17 mouse cellular contexts compared by ENCODE assay signal in genomic region chr16:30934205-30934780, GRCm38 (mm10).
DNase-seq lines count a peak whose midpoint lies in the region; ATAC-seq lines count a peak whose summit lies in the region.
"Had no signal": no experiment of that assay in that cellular context is flagged by ENCODE, and none has a peak within 500 bp of the region (broad histone marks: within the 10 kb centered on the region; RNA-seq: fewer than 3 reads in every experiment).

No protein-coding gene starts in this region.

- no peak overlapping the region for H3K4me2 ChIP-seq in kidney, embryonic 16.5 days (replicated peaks; ENCODE audit: low read depth, low read length)
- no peak overlapping the region for H3K4me2 ChIP-seq in limb, embryonic 11.5 days (ENCODE audit: low read depth, severe bottlenecking)
- H3K4me2 ChIP-seq: embryonic facial prominence, embryonic 12.5 days; heart, embryonic 15.5 days; hindbrain, embryonic 12.5 days; intestine, embryonic 15.5 days; liver, embryonic 12.5 days had no signal

- WGBS in kidney, embryonic 16.5 days, result 24% methylated on average over 11 of the region's 11 CpGs
- 61% methylated on average over 11 of the region's 11 CpGs for WGBS in limb, embryonic 11.5 days

- peaks cover 17% of the 10 kb centered on the region for H3K4me1 ChIP-seq in kidney, embryonic 16.5 days (ENCODE audit: insufficient read depth, low read length)
- peaks cover 19% of the 10 kb centered on the region for H3K4me1 ChIP-seq in limb, embryonic 11.5 days (ENCODE audit: control insufficient read depth, insufficient read depth, low read length)

- no peak overlapping the region for H3K9ac ChIP-seq in kidney, embryonic 16.5 days (replicated peaks; ENCODE audit: low read length)
- no peak overlapping the region for H3K9ac ChIP-seq in limb, embryonic 11.5 days (ENCODE audit: low read length)
- H3K9ac ChIP-seq: embryonic facial prominence, embryonic 12.5 days; heart, embryonic 15.5 days; hindbrain, embryonic 12.5 days; intestine, embryonic 15.5 days; liver, embryonic 12.5 days had no signal

- no peaks in the 10 kb centered on the region; the same call in 1 of the 2 replicates for H3K27me3 ChIP-seq in kidney, embryonic 16.5 days (ENCODE audit: insufficient read depth, low read length)
- H3K27me3 ChIP-seq in limb, embryonic 11.5 days (ENCODE audit: control insufficient read depth, insufficient read depth, low read length), result no peaks in the 10 kb centered on the region
- H3K27me3 ChIP-seq: embryonic facial prominence, embryonic 12.5 days; heart, embryonic 15.5 days; intestine, embryonic 15.5 days; liver, embryonic 12.5 days had no signal

- peak; percentile 41 for ATAC-seq in kidney, embryonic 16.5 days (ENCODE audit: low FRiP score, low TSS enrichment)
- ATAC-seq in limb, embryonic 11.5 days (ENCODE audit: insufficient number of reproducible peaks, low FRiP score, low TSS enrichment, low read depth), result no peak
- ATAC-seq: intestine, embryonic 15.5 days; liver, embryonic 12.5 days had no signal

- H3K27ac ChIP-seq in kidney, embryonic 16.5 days (ENCODE audit: low read length), result peak overlapping the region; percentile 70
- H3K27ac ChIP-seq in limb, embryonic 11.5 days (replicated peaks; ENCODE audit: low read depth, low read length), result 0 out of 2 replicates have a peak overlapping the region, but pooled peaks have one; percentile 22
- H3K27ac ChIP-seq: embryonic facial prominence, embryonic 12.5 days; heart, embryonic 15.5 days; hindbrain, embryonic 12.5 days; intestine, embryonic 15.5 days; layer of hippocampus, adult 2 months; liver, embryonic 12.5 days had no signal

- peaks cover 8% of the 10 kb centered on the region; the same call in 1 of the 2 replicates for H3K9me3 ChIP-seq in kidney, embryonic 16.5 days (ENCODE audit: low read length)
- H3K9me3 ChIP-seq in limb, embryonic 11.5 days (ENCODE audit: control insufficient read depth, low read length), result no peaks in the 10 kb centered on the region
- H3K9me3 ChIP-seq: embryonic facial prominence, embryonic 12.5 days; heart, embryonic 15.5 days; intestine, embryonic 15.5 days; liver, embryonic 12.5 days had no signal

- DNase-seq in adrenal gland, adult 2 months, result peak; percentile 61
- no peak for DNase-seq in adrenal gland, postnatal 4 days (ENCODE audit: low spot score in 2 of 2)
- DNase-seq in kidney, adult 9 months, result no peak
- DNase-seq in ZHBTc4 (ENCODE audit: low read depth, low spot score), result peak; percentile 28
- peak; percentile 36 for DNase-seq in limb, embryonic 11.5 days (ENCODE audit: low spot score)
- DNase-seq in layer of hippocampus, adult 9-10 months (ENCODE audit: low spot score), result no peak
- DNase-seq in layer of hippocampus, adult 11-12 months (ENCODE audit: low spot score), result no peak
- DNase-seq: cerebellum, postnatal 14 days; lung, postnatal 10 days had no signal

- no peak overlapping the region for H3K4me3 ChIP-seq in kidney, embryonic 16.5 days (ENCODE audit: low read length)
- no peak overlapping the region for H3K4me3 ChIP-seq in limb, embryonic 11.5 days (ENCODE audit: low read depth, low read length)
- H3K4me3 ChIP-seq: embryonic facial prominence, embryonic 12.5 days; heart, embryonic 15.5 days; hindbrain, embryonic 12.5 days; intestine, embryonic 15.5 days; layer of hippocampus, adult 2 months; liver, embryonic 12.5 days; megakaryocyte, embryonic 14.5 days had no signal

- H3K36me3 ChIP-seq in kidney, embryonic 16.5 days (ENCODE audit: insufficient read depth, low read length), result no peaks in the 10 kb centered on the region
- no peaks in the 10 kb centered on the region for H3K36me3 ChIP-seq in limb, embryonic 11.5 days (ENCODE audit: control insufficient read depth, insufficient read depth, low read length)
- H3K36me3 ChIP-seq: embryonic facial prominence, embryonic 12.5 days; heart, embryonic 15.5 days; hindbrain, embryonic 12.5 days; intestine, embryonic 15.5 days; liver, embryonic 12.5 days had no signal

Comparison
In these comparisons a context has a peak if more than half of its experiments do, and no peak if none do; other contexts are left out.
1. DNase-seq: peak in adrenal gland, adult 2 months (single experiment), ZHBTc4 (single experiment) and limb, embryonic 11.5 days (single experiment); none in adrenal gland, postnatal 4 days (0 of 2), kidney, adult 9 months (single experiment), layer of hippocampus, adult 9-10 months (single experiment) and layer of hippocampus, adult 11-12 months (single experiment).